Comparison of ENCODE assay signal across 12 mouse cellular contexts in genomic region chr13:93911037-93911436, GRCm38 (mm10).
DNase-seq lines count a peak whose midpoint lies in the region; ATAC-seq lines count a peak whose summit lies in the region.
"Had no signal": no experiment of that assay in that cellular context is flagged by ENCODE, and none has a peak within 500 bp of the region (broad histone marks: within the 10 kb centered on the region; RNA-seq: fewer than 3 reads in every experiment).

No protein-coding gene starts in this region.

- no peaks in the 10 kb centered on the region for H3K36me3 ChIP-seq in hindbrain, embryonic 12.5 days
- H3K36me3 ChIP-seq in hindbrain, embryonic 16.5 days (ENCODE audit: control insufficient read depth, insufficient read depth, low read length), result no peaks in the 10 kb centered on the region
- H3K36me3 ChIP-seq: midbrain, embryonic 15.5 days had no signal

- H3K27ac ChIP-seq in hindbrain, embryonic 12.5 days, result peak overlapping the region; percentile 26; the same call in 1 of the 2 replicates
- H3K27ac ChIP-seq in hindbrain, embryonic 16.5 days (ENCODE audit: low read depth, low read length), result no peak overlapping the region
- H3K27ac ChIP-seq in brown adipose tissue, adult 24 weeks (replicated peaks; ENCODE audit: low read depth, low read length), result peak overlapping the region; percentile 96
- H3K27ac ChIP-seq: heart, adult 2 months; left cerebral cortex, adult 2 months; midbrain, embryonic 15.5 days had no signal

- no peak overlapping the region for H3K9ac ChIP-seq in hindbrain, embryonic 12.5 days
- H3K9ac ChIP-seq in hindbrain, embryonic 16.5 days (ENCODE audit: low read depth, low read length), result no peak overlapping the region
- H3K9ac ChIP-seq: midbrain, embryonic 15.5 days had no signal

- ATAC-seq in hindbrain, embryonic 12.5 days (ENCODE audit: low FRiP score), result no peak
- ATAC-seq in hindbrain, embryonic 16.5 days, result no peak
- ATAC-seq in megakaryocyte, adult 5-6 weeks (ENCODE audit: poor library complexity, severe bottlenecking), result no peak
- ATAC-seq: midbrain, embryonic 15.5 days; Patski had no signal

- peaks cover 6% of the 10 kb centered on the region; the same call in 1 of the 2 replicates for H3K4me1 ChIP-seq in hindbrain, embryonic 12.5 days
- no peaks in the 10 kb centered on the region for H3K4me1 ChIP-seq in hindbrain, embryonic 16.5 days (ENCODE audit: control insufficient read depth, insufficient read depth, low read depth, low read length)
- H3K4me1 ChIP-seq in brown adipose tissue, adult 24 weeks (ENCODE audit: control insufficient read depth, insufficient read depth, insufficient read length, low read length), result peaks cover 18% of the 10 kb centered on the region

- no peaks in the 10 kb centered on the region for H3K9me3 ChIP-seq in hindbrain, embryonic 12.5 days (replicated peaks)
- no peaks in the 10 kb centered on the region for H3K9me3 ChIP-seq in hindbrain, embryonic 16.5 days (ENCODE audit: control insufficient read depth, low read length)
- H3K9me3 ChIP-seq: midbrain, embryonic 15.5 days had no signal

- H3K4me3 ChIP-seq in hindbrain, embryonic 12.5 days, result no peak overlapping the region
- H3K4me3 ChIP-seq in hindbrain, embryonic 16.5 days (ENCODE audit: low read length), result no peak overlapping the region
- H3K4me3 ChIP-seq in brown adipose tissue, adult 24 weeks (ENCODE audit: insufficient read depth, low read depth, low read length), result no peak overlapping the region
- H3K4me3 ChIP-seq: heart, adult 2 months; left cerebral cortex, adult 2 months; midbrain, embryonic 15.5 days had no signal

- peak; percentile 96 for DNase-seq in adipocyte (ENCODE audit: low spot score)
- DNase-seq in gonadal fat pad, adult 2 months (ENCODE audit: low read depth), result peak; percentile 22
- DNase-seq in ovary, postnatal 10 days (ENCODE audit: low spot score), result no peak
- DNase-seq in spleen, postnatal 10 days (ENCODE audit: low spot score in 2 of 2), result no peak

- H3K27me3 ChIP-seq in hindbrain, embryonic 12.5 days, result no peaks in the 10 kb centered on the region
- H3K27me3 ChIP-seq in hindbrain, embryonic 16.5 days (replicated peaks; ENCODE audit: control insufficient read depth, insufficient read depth, low read length), result no peaks in the 10 kb centered on the region
- H3K27me3 ChIP-seq: midbrain, embryonic 15.5 days; Patski had no signal

- H3K4me2 ChIP-seq in hindbrain, embryonic 12.5 days (replicated peaks), result no peak overlapping the region
- no peak overlapping the region for H3K4me2 ChIP-seq in hindbrain, embryonic 16.5 days (ENCODE audit: low read length)
- H3K4me2 ChIP-seq: midbrain, embryonic 15.5 days had no signal

- 58% methylated on average over 7 of the region's 7 CpGs for WGBS in hindbrain, embryonic 12.5 days
- 56% methylated on average over 7 of the region's 7 CpGs for WGBS in hindbrain, embryonic 16.5 days

Comparison
In these comparisons a context has a peak if more than half of its experiments do, and no peak if none do; other contexts are left out.
1. DNase-seq: peak in adipocyte (single experiment) and gonadal fat pad, adult 2 months (single experiment); none in ovary, postnatal 10 days (single experiment) and spleen, postnatal 10 days (0 of 2).